Mouse (Mus musculus) neural tube, embryonic 14.5 days (tissue): Measurements from ENCODE around the gene Dhrs7. TPM values are rescaled to one million over a fixed set of nuclear protein-coding genes. Genes with fewer than 3 reads are reported as not detected.
A peak's percentile ranks its signal among the peaks of the same experiment; 100 is the strongest.

Experiments
- ATAC-seq: fragments of 200-750 bp; cut with Nextera tagmentation; 2 replicates; pipeline ENCODE4 v1.8.0; 2017; ENCODE audit warnings: low read depth, mild to moderate bottlenecking, moderate TSS enrichment, moderate library complexity
- H3K27ac ChIP-seq: fragments of 300-500 bp; sonication (generic); 2 replicates; pipeline ENCODE4 v1.5.1; 2014; ENCODE audit warnings: low read depth, mild to moderate bottlenecking, control low read depth, low read length, moderate library complexity, mixed read lengths
- H3K27me3 ChIP-seq: fragments of 300-500 bp; sonication (generic); 2 replicates; pipeline ENCODE4 v1.6.1; 2014; ENCODE audit warnings: low read length; ENCODE audit not compliant: control insufficient read depth, insufficient read depth
- H3K36me3 ChIP-seq: fragments of 300-500 bp; sonication (generic); 2 replicates; pipeline ENCODE4 v1.6.1; 2014; ENCODE audit warnings: low read length, mixed read lengths; ENCODE audit not compliant: control insufficient read depth, insufficient read depth
- H3K4me1 ChIP-seq: fragments of 300-500 bp; sonication (generic); 2 replicates; pipeline ENCODE4 v1.6.1; 2014; ENCODE audit warnings: low read length; ENCODE audit not compliant: control insufficient read depth, insufficient read depth
- H3K4me2 ChIP-seq: fragments of 300-500 bp; sonication (generic); 2 replicates; pipeline ENCODE4 v1.6.1; 2014; ENCODE audit warnings: mild to moderate bottlenecking, low read depth, low read length, control low read depth
- H3K4me3 ChIP-seq: fragments of 300-500 bp; sonication (generic); 2 replicates; pipeline ENCODE4 v1.5.1; 2014; ENCODE audit warnings: low read depth, low read length, control low read depth, mixed read lengths
- H3K9ac ChIP-seq: fragments of 300-500 bp; sonication (generic); replicated peaks from 2 replicates; pipeline ENCODE4 v1.6.1; 2014; ENCODE audit warnings: low read depth, mild to moderate bottlenecking, control low read depth, low read length, mixed read lengths
- H3K9me3 ChIP-seq: fragments of 300-500 bp; sonication (generic); 2 replicates; pipeline ENCODE4 v1.6.1; 2016; ENCODE audit warnings: low read length; ENCODE audit not compliant: control insufficient read depth
- WGBS: fragments of 180-500 bp; shearing (Covaris S2); extraction: QIAGEN DNeasy Blood & Tissue Kit; methylation state at CpG from one replicate; pipeline ENCODE4 v1.1.7; 2014; 5-methylcytosine and 5-hydroxymethylcytosine counted together
- polyA plus RNA-seq: library from polyadenylated mRNA; unstranded; fragments of >200 nt; fragmentation: Nextera tagmentation; extraction: Ambion mirVana; gene quantifications from 2 replicates; pipeline ENCODE4 v1.2.1, GENCODE M21; 2014

The Dhrs7 gene
- polyA plus RNA-seq, 1 experiment from 2014 or later, result 20.3 TPM

- 42% methylated on average over 10 of the region's 10 CpGs for WGBS
- no peak for ATAC-seq
- no peaks in the 10 kb centered on the region for H3K36me3 ChIP-seq
- no peak overlapping the region for H3K4me3 ChIP-seq
- no peaks in the 10 kb centered on the region for H3K9me3 ChIP-seq
- peaks cover 4% of the 10 kb centered on the region; the same call in 1 of the 2 replicates for H3K4me1 ChIP-seq
- no peaks in the 10 kb centered on the region for H3K27me3 ChIP-seq
- no peak overlapping the region for H3K4me2 ChIP-seq
- H3K27ac ChIP-seq, result no peak overlapping the region
- H3K9ac ChIP-seq, result no peak overlapping the region
Measured at GRCm38 (mm10) chr12:72667868-72668469, 3.3 kb upstream of the Dhrs7 start.

- no peaks in the 10 kb centered on the region for H3K36me3 ChIP-seq
- no peak for ATAC-seq
- H3K4me2 ChIP-seq, result no peak overlapping the region
- no peak overlapping the region for H3K27ac ChIP-seq
- H3K9ac ChIP-seq, result no peak overlapping the region
- WGBS, result 88% methylated on average over 5 of the region's 5 CpGs
- no peaks in the 10 kb centered on the region for H3K9me3 ChIP-seq
- peaks cover 4% of the 10 kb centered on the region; the same call in 1 of the 2 replicates for H3K4me1 ChIP-seq
- no peaks in the 10 kb centered on the region for H3K27me3 ChIP-seq
- no peak overlapping the region for H3K4me3 ChIP-seq
Measured at GRCm38 (mm10) chr12:72666015-72666414, 1.3 kb upstream of the Dhrs7 start.

GRCm38 (mm10) chr12:72664020-72664734, 532 bp downstream of the Dhrs7 start:
- Histone ChIP-seq H3K27me3 (no peaks in the 10 kb centered on the region), H3K4me2 (peak overlapping the region; percentile 94), H3K9ac (peak overlapping the region; percentile 67), H3K9me3 (no peaks in the 10 kb centered on the region), H3K4me3 (peak overlapping the region; percentile 49), H3K27ac (peak overlapping the region; percentile 17; the same call in 1 of the 2 replicates), H3K36me3 (no peaks in the 10 kb centered on the region), H3K4me1 (peaks cover 4% of the 10 kb centered on the region; the same call in 1 of the 2 replicates)
- peak; percentile 54 for ATAC-seq
- WGBS, result 5% methylated on average over 28 of the region's 28 CpGs

GRCm38 (mm10) chr12:72655775-72656174, 8.9 kb downstream of the Dhrs7 start:
- Histone ChIP-seq H3K9me3 (no peaks in the 10 kb centered on the region), H3K27me3 (no peaks in the 10 kb centered on the region), H3K27ac (no peak overlapping the region), H3K4me2 (no peak overlapping the region), H3K4me3 (no peak overlapping the region), H3K36me3 (no peaks in the 10 kb centered on the region), H3K4me1 (no peaks in the 10 kb centered on the region), H3K9ac (no peak overlapping the region)
- WGBS, result 90% methylated on average over 16 of the region's 16 CpGs
- no peak for ATAC-seq

GRCm38 (mm10) chr12:72654698-72655097, 10.0 kb downstream of the Dhrs7 start:
- H3K4me1 ChIP-seq, result no peaks in the 10 kb centered on the region
- ATAC-seq, result peak; percentile 66; the same call in 1 of the 2 replicates
- no peak overlapping the region for H3K27ac ChIP-seq
- H3K36me3 ChIP-seq, result no peaks in the 10 kb centered on the region
- H3K4me3 ChIP-seq, result no peak overlapping the region
- no peaks in the 10 kb centered on the region for H3K27me3 ChIP-seq
- no peaks in the 10 kb centered on the region for H3K9me3 ChIP-seq
- H3K9ac ChIP-seq, result no peak overlapping the region
- 11% methylated on average over 4 of the region's 4 CpGs for WGBS
- no peak overlapping the region for H3K4me2 ChIP-seq

- 74% methylated on average over 11 of the region's 11 CpGs for WGBS
- H3K27me3 ChIP-seq, result no peaks in the 10 kb centered on the region
- H3K4me1 ChIP-seq, result no peaks in the 10 kb centered on the region
- H3K9ac ChIP-seq, result no peak within 1 kb of the TSS
- ATAC-seq, result no peak
- H3K4me2 ChIP-seq, result no peak within 1 kb of the TSS
- H3K27ac ChIP-seq, result no peak within 1 kb of the TSS
- H3K4me3 ChIP-seq, result no peak within 1 kb of the TSS
- H3K9me3 ChIP-seq, result no peaks in the 10 kb centered on the region
- H3K36me3 ChIP-seq, result no peaks in the 10 kb centered on the region
Measured at GRCm38 (mm10) chr12:72649611-72650330, 14.9 kb downstream of the Dhrs7 start, which contains the start of gene Gm4756. Gm4756 (minus strand) TSS chr12:72649661.

GRCm38 (mm10) chr12:72648921-72649320, 15.8 kb downstream of the Dhrs7 start:
- Histone ChIP-seq H3K4me3 (no peak overlapping the region), H3K27ac (no peak overlapping the region), H3K9me3 (no peaks in the 10 kb centered on the region), H3K36me3 (no peaks in the 10 kb centered on the region), H3K9ac (no peak overlapping the region), H3K27me3 (no peaks in the 10 kb centered on the region), H3K4me1 (no peaks in the 10 kb centered on the region), H3K4me2 (no peak overlapping the region)
- ATAC-seq, result no peak
- WGBS, result 93% methylated on average over 14 of the region's 14 CpGs

GRCm38 (mm10) chr12:72638025-72638424, 26.7 kb downstream of the Dhrs7 start:
- Histone ChIP-seq H3K27ac (no peak overlapping the region), H3K4me1 (no peaks in the 10 kb centered on the region), H3K27me3 (no peaks in the 10 kb centered on the region), H3K9ac (no peak overlapping the region), H3K4me2 (no peak overlapping the region), H3K36me3 (no peaks in the 10 kb centered on the region), H3K9me3 (no peaks in the 10 kb centered on the region), H3K4me3 (no peak overlapping the region)
- 88% methylated on average over 3 of the region's 3 CpGs for WGBS
- ATAC-seq, result no peak

GRCm38 (mm10) chr12:72628751-72629150, 36.0 kb downstream of the Dhrs7 start:
- Histone ChIP-seq H3K4me3 (no peak overlapping the region), H3K4me2 (no peak overlapping the region), H3K36me3 (no peaks in the 10 kb centered on the region), H3K9ac (no peak overlapping the region), H3K27me3 (no peaks in the 10 kb centered on the region), H3K27ac (no peak overlapping the region), H3K9me3 (no peaks in the 10 kb centered on the region), H3K4me1 (no peaks in the 10 kb centered on the region)
- ATAC-seq, result no peak
- 93% methylated on average over 7 of the region's 7 CpGs for WGBS
